Mouse (Mus musculus) c-Kit-positive CD71-positive TER-119-positive erythroid progenitor cells, embryonic 14.5 days (primary cell): ENCODE results near the gene Tor1aip2.

Source experiments
- DNase-seq: peaks from one replicate; pipeline ENCODE4 v3.0.0-alpha.2; 2013; ENCODE audit warnings: low spot score

Gene Tor1aip2

DNA sequence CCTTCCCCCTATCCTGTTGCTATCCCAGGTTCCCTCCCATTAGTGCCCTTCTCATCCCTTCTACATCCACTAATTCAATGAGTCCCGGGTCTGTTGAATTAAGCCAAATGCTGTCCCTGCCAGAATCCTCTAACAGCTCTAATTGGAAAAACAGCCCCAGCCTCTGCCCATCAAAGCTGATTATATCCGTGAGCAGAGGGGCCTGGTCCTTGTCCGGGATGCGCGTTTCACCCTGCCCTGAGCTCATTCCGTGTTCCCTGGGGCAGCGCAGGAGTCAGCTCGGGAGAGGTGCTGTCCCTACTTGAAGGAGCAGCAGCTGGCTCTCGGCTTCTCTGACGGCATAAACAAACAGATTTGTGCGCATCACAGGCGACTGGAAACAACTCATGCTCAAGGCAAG, 76.5 kb downstream of the Tor1aip2 start:
- no peak for DNase-seq

DNA sequence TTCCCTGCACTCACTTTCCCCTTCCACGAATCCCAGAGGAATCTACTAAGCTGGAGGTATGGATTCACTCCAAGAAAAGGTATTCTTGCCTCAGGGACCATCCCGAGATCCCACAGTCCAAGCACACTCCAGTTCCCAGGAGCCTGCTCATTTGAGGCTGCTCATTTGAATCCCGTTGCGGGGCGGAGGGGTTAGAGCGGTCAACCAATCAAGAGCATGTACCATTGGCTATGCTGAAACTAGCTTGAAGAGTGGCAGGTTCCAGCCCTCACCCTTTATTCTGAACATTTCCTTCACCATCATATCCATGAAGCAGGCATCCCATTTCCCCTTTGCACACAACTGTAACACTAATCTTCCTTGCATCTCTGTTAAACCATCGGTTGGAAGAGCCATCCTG, 76.9 kb downstream of the Tor1aip2 start:
- DNase-seq = no peak

DNA sequence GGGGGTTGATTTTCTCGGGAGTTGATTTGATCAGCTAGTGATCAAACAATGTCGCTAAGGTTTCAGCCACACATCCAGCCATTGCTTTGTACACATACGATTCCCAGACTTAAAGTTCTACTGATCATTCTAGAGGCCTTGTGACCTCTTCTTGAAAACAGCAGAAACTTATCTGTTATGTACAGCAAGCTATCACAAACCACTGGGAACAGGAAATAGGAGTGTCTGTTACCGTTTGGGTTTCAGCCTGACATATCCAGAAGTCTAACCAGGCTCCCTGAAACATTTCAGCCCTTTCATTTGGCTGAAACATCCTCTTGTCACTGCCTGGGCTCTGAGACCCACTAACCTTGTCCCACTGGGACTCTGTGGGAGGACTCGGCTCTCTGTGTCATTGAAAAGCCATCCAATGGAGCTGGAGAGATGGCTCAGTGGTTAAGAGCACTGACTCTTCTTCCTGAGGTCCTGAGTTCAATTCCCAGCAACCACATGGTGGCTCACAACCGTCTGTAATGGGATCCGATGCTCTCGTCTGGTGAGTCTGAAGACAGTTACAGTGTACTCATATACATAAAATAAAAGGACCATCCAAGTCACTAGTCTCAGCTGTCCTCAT, 78.8 kb downstream of the Tor1aip2 start:
- DNase-seq = no peak

DNA sequence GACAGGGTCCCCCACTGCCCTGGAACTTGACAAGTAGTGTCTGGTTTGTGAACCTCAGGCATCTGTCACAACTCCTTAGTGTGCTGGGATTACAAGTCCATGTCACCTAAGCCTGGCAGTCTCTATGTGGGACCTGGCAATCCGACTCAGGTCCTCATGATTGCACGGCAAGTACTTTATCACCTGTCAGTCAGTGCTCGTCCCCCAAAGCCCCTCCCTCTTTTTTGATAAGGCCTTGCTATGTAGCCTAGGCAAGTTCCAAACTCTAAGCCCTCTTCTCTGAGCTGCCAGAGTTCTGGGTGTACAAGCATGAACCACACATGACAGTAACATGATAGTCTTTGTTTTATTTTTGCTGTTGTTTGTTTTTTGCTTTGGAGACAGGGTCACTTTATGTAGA, 81.6 kb downstream of the Tor1aip2 start:
- no peak for DNase-seq
